Mouse (Mus musculus) brown adipose tissue, adult 24 weeks (tissue): ENCODE data around the gene Uncx. TPM values are rescaled to one million over a fixed set of nuclear protein-coding genes. Genes with fewer than 3 reads are reported as not detected.

Experiments
- H3K27ac ChIP-seq: fragments of 200-500 bp; replicated peaks from 2 replicates; pipeline ENCODE4 v1.5.1; 2012; ENCODE audit warnings: low read depth, mild to moderate bottlenecking, low read length
- H3K4me1 ChIP-seq: fragments of 200-500 bp; 2 replicates; pipeline ENCODE4 v1.6.1; 2012; ENCODE audit warnings: low read length, mixed read lengths; ENCODE audit not compliant: control insufficient read depth, insufficient read depth, insufficient read length
- H3K4me3 ChIP-seq: fragments of 200-500 bp; 2 replicates; pipeline ENCODE4 v1.5.1; 2012; ENCODE audit warnings: low read depth, mild to moderate bottlenecking, low read length, moderate library complexity; ENCODE audit not compliant: insufficient read depth
- polyA plus RNA-seq: library from polyadenylated mRNA; stranded (reverse); fragments of >200 nt; gene quantifications from 2 replicates; pipeline ENCODE4 v1.2.4, GENCODE M21; 2012; ENCODE audit not compliant: missing spikeins, insufficient read depth, insufficient read length

Gene Uncx
- polyA plus RNA-seq, 1 experiment, result not detected

DNA sequence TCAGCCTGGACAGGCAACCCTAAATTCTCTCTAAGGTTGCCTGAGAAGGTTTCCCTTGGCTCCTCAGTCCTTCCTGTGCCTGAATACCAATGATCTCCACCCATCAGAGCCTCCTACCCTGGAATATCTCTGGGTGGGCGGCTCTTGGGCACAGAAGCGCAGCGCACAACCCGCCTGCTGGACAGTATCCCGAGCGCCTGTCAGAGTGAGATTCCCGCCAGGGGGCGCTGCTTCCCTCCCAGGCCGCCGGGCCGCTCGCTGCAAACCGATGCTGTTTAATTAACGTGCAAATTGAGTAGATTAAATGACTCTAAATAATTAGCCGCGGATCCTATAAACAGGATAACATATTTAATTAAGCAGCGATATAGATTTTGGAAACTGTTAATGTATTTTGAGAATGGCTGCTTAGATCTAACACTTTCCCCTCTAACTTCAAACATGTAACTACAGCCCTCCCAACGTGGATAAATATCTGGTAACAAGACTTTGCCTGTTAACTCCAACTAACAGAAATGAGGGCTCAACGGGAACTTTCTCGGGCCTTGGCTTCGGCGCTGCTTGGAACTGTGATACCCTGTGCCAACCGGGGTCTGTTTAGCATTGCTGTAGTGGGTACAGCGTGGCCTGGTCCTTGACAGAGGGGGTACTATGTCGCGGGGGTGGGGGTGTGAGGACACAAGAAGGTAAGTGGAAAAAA lies 6.9 kb upstream of the Uncx start:
- Histone ChIP-seq H3K4me3 (no peak overlapping the region), H3K27ac (no peak overlapping the region), H3K4me1 (no peaks in the 10 kb centered on the region)

DNA sequence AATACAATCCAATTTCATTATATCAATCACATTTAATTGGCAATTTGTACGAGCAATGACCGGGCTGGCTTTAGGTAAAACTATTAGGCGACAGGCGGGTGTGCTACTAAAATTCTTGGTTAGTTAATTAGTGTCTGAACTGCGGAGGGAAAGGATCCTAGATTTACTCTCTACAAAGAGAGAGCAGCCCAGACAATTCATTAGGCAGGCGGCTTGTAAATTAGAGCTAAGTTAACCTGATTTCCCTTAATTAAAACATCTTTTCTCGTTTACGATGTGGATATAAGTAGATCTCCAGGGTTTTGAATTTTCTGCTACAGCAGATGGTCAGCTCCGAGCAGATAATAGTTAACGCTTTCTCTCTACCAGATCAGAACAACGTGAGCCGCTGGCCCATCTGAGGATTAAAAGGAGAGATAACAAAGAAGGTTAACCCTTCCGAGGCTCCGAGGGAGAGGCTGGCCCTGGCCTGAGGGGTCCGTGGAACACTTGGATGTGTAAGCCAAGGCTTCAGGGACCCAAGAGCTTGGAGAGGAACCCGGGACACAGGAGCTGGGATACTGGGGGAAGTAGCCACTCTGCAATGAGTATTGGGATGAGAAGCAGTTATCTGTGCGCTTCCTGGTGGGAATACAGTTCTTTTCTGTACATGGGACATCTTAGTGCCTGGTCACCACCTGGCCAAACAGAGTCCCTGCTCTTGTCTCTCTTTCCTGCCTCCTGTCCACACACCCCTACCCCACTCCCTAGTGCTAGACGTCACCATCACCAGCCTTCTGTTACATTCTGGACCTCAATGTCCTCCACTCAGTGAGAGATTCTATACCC lies 6.2 kb upstream of the Uncx start:
- H3K27ac ChIP-seq, result no peak overlapping the region
- H3K4me3 ChIP-seq, result no peak overlapping the region
- no peaks in the 10 kb centered on the region for H3K4me1 ChIP-seq

DNA sequence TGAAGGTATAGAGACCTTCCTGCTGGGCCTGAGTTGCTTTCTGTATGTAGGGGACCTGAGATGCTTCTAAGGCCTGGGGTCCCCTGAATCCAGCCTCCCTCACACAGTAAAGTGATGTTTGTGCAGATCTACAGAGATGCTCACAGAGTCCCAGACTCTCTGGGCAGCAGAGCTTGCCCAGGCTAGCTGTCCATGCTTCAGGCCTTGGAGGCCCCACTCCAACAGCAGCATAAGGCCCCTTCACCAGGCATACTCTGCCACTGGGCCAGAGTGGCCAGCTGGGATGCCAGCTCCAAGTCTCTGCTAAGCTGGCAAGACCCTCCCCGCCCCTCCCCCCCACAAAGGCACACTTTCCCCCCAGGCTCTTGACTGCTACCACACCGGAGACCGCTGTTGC lies 5.6 kb upstream of the Uncx start:
- H3K4me1 ChIP-seq, result no peaks in the 10 kb centered on the region
- H3K27ac ChIP-seq, result no peak overlapping the region
- H3K4me3 ChIP-seq, result no peak overlapping the region

DNA sequence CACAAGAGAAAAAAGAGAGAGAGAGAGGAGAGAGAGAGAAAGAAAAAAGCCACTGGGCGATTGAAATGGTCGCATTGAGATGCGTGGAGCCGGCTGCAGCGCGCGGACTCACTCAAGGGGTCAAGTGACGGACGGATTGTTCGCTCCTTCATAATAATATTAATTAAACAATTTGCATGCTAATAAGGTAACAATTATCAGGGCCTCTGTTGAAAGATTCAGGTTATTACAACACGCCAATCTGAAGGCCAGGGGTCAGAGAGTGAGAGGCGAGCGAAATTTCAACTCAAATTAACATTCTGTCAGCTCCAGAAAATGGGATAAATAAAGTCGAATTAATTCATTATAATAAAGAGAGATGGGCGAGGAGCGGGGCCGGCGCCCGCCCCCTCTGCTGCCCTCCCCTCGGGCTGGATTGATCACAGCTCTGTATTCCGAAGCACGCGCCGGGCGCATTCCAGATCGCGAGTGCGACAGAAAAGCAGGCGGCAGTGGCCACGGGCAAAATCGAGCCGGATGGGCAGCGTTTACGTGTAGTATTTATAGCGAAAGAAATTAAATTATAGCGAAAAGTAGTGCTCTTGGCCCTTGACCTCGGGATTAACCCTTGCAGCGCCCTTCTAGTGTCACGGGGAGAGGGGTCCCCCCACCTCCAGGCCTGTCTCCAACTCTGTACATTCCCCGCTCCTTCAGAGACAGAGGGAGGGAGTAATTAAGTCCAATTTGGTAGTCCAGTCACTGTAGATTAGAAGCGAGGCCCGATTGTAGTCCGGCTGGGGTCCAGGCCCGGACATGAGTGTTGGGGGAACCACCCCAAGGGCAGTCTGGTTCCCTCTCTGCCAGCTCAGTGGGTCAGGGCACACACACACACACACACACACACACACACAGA lies 1.9 kb upstream of the Uncx start:
- H3K4me1 ChIP-seq, result no peaks in the 10 kb centered on the region
- no peak overlapping the region for H3K27ac ChIP-seq
- 0 out of 2 replicates have a peak overlapping the region, but pooled peaks have one; percentile 16 for H3K4me3 ChIP-seq

GRCm38 (mm10) chr5:139542043-139542365 lies 1.3 kb upstream of the Uncx start:
- Histone ChIP-seq H3K4me3 (no peak overlapping the region), H3K4me1 (no peaks in the 10 kb centered on the region), H3K27ac (no peak overlapping the region)

DNA sequence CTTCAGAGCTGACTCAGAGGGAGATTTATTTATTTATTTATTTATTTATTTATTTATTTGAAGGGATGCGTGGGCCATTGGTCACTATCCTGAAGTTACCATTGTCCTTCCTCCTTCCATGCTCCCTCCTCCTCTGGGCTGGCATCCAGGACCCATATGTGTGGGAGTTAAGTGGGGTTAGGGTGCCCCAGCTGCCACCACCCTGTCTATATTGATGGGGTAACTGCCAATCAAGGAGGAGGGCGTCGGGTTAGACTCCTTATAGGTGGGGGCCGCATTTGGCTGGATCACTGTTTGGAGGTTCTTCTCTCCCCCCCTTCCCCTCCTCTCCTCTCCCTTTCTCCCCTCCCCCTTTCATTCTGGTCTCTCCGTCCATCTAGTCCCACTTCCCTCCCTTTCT lies 738 bp upstream of the Uncx start:
- H3K27ac ChIP-seq, result no peak overlapping the region
- no peaks in the 10 kb centered on the region for H3K4me1 ChIP-seq
- no peak overlapping the region for H3K4me3 ChIP-seq

GRCm38 (mm10) chr5:139543650-139544270 lies 466 bp downstream of the Uncx start:
- H3K27ac ChIP-seq, result no peak overlapping the region
- H3K4me1 ChIP-seq, result no peaks in the 10 kb centered on the region
- no peak overlapping the region for H3K4me3 ChIP-seq

- H3K4me1 ChIP-seq, result no peaks in the 10 kb centered on the region
- H3K4me3 ChIP-seq, result no peak overlapping the region
- no peak overlapping the region for H3K27ac ChIP-seq
Observed at GRCm38 (mm10) chr5:139544271-139545135, 1.2 kb downstream of the Uncx start.

GRCm38 (mm10) chr5:139545221-139545620 lies 1.9 kb downstream of the Uncx start:
- no peaks in the 10 kb centered on the region for H3K4me1 ChIP-seq

DNA sequence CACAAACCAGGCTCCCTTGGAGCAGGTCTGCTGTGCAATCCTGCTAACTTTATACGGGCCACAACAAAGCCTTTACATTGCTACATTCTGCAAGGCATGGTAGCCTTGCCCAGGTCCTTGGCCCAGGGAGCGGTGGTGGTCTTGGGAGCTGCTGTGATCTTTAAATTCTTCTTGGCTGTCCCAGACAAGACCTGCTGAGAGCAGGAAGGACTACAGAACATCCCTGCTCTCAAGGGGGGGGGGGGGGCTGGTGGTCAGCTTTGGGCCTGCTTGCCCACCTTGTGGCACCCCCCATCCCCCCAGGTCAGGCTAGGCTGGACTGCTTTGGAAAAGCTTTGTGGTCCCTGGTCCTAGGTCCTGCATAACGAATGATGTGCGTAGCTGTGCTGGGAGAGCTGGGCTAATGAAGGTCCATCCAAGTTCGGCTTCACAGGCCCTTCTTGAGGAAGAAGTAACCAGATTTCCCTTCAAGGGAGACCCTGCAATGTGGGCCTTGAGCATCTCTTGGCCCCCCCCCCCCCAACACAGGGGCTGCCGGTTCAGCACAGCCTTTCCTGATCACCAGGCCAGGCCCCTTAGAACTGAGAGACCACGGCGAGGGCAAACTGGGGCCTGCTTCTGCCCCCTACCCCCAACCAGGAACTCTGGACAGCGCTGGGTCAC lies 2.5 kb downstream of the Uncx start:
- no peak overlapping the region for H3K27ac ChIP-seq
- H3K4me3 ChIP-seq, result no peak overlapping the region
- H3K4me1 ChIP-seq, result no peaks in the 10 kb centered on the region

More at GRCm38 (mm10) chr5:139545221-139545620, 1.9 kb downstream of the Uncx start:
- Histone ChIP-seq H3K4me3 (no peak overlapping the region), H3K27ac (no peak overlapping the region)

DNA sequence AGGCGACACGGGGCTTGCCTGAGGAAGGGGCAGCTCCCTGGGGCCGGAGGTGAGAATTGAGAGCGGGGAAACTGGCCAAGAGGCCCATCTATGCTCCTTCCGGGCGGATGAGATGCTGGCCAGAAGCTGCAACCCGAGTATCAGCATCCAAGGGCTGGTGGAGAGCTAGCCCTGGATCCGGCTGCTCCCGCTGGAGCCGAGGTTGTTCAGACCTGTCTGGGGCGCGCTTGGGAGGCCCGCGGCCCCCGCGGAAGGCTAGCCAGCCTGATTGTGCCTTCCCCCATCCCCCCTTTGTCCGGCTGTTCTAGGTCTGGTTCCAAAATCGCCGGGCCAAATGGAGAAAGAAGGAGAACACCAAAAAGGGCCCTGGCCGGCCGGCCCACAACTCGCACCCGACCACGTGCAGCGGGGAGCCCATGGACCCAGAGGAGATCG lies 3.1 kb downstream of the Uncx start:
- Histone ChIP-seq H3K4me3 (no peak overlapping the region), H3K4me1 (no peaks in the 10 kb centered on the region), H3K27ac (no peak overlapping the region)

DNA sequence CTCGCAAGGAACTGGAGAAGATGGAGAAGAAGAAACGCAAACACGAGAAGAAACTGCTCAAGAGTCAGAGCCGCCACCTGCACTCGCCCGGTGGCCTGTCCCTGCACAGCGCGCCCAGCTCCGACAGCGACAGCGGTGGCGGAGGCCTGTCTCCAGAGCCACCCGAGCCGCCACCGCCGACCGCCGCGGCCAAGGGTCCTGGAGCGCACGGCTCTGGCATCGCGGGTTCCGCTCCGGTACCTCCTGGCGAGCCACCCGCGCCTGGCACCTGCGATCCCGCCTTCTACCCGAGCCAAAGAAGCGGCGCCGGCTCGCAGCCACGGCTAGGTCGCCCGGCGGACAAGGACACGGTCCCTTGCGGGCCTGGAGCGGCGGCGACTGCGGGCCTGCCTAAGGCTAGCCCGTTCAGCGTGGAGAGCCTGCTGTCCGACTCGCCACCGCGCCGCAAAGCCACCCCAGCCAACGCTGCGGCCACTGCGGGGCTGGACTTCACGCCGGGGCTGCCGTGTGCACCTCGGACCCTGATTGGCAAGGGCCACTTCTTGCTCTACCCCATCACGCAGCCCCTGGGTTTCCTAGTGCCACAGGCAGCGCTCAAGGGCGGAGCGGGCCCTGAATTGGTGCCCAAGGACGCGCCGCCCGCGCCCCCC lies 3.6 kb downstream of the Uncx start:
- no peak overlapping the region for H3K4me3 ChIP-seq
- no peaks in the 10 kb centered on the region for H3K4me1 ChIP-seq
- no peak overlapping the region for H3K27ac ChIP-seq

- no peaks in the 10 kb centered on the region for H3K4me1 ChIP-seq
- no peak overlapping the region for H3K27ac ChIP-seq
- H3K4me3 ChIP-seq, result no peak overlapping the region
Observed at GRCm38 (mm10) chr5:139547421-139547931, 4.2 kb downstream of the Uncx start.
